Mouse (Mus musculus) forebrain, embryonic 11.5 days (tissue): ENCODE measurements around the gene Vapb. TPM values are rescaled to one million over a fixed set of nuclear protein-coding genes. Genes with fewer than 3 reads are reported as not detected.

Experiments used
- ATAC-seq: fragments of 200-750 bp; cut with Nextera tagmentation; replicated peaks from 2 replicates; pipeline ENCODE4 v1.8.0; 2017; ENCODE audit warnings: moderate TSS enrichment; ENCODE audit not compliant: low FRiP score
- DNase-seq: peaks from one replicate; pipeline ENCODE4 v3.0.0-alpha.2; 2017; ENCODE audit warnings: low spot score
- H3K27ac ChIP-seq: fragments of 300-500 bp; sonication (generic); 2 replicates; pipeline ENCODE4 v1.5.1; 2014; ENCODE audit warnings: low read depth, low read length
- H3K27me3 ChIP-seq: fragments of 300-500 bp; sonication (generic); 2 replicates; pipeline ENCODE4 v1.6.1; 2014; ENCODE audit warnings: mild to moderate bottlenecking, low read length, mixed read lengths; ENCODE audit not compliant: control insufficient read depth, insufficient read depth
- H3K36me3 ChIP-seq: fragments of 300-500 bp; sonication (generic); 2 replicates; pipeline ENCODE4 v1.6.1; 2014; ENCODE audit warnings: mild to moderate bottlenecking, low read length, moderate library complexity, mixed read lengths; ENCODE audit not compliant: control insufficient read depth, insufficient read depth
- H3K4me1 ChIP-seq: fragments of 300-500 bp; sonication (generic); replicated peaks from 2 replicates; pipeline ENCODE4 v1.6.1; 2014; ENCODE audit warnings: low read length, mixed read lengths; ENCODE audit not compliant: control insufficient read depth, insufficient read depth
- H3K4me2 ChIP-seq: fragments of 300-500 bp; sonication (generic); 2 replicates; pipeline ENCODE4 v1.6.1; 2014; ENCODE audit warnings: low read depth, mild to moderate bottlenecking, low read length, moderate library complexity, mixed read lengths; ENCODE audit not compliant: severe bottlenecking
- H3K4me3 ChIP-seq: fragments of 300-500 bp; sonication (generic); 2 replicates; pipeline ENCODE4 v1.5.1; 2014; ENCODE audit warnings: low read depth, low read length
- H3K9ac ChIP-seq: fragments of 300-500 bp; sonication (generic); 2 replicates; pipeline ENCODE4 v1.6.1; 2014; ENCODE audit warnings: low read length
- H3K9me3 ChIP-seq: fragments of 300-500 bp; sonication (generic); 2 replicates; pipeline ENCODE4 v1.6.1; 2016; ENCODE audit warnings: low read length, mixed read lengths; ENCODE audit not compliant: control insufficient read depth
- WGBS: fragments of 180-500 bp; shearing (Covaris S2); extraction: QIAGEN DNeasy Blood & Tissue Kit; methylation state at CpG from one replicate; pipeline ENCODE4 v1.1.7; 2014; 5-methylcytosine and 5-hydroxymethylcytosine counted together
- microRNA-seq: library from miRNA; unstranded; fragments of <30 nt; microRNA quantifications from one replicate; pipeline ENCODE4, GENCODE M21; 2016; ENCODE audit not compliant: insufficient number of aligned reads
- polyA plus RNA-seq: library from polyadenylated mRNA; unstranded; fragments of >200 nt; fragmentation: Nextera tagmentation; extraction: Ambion mirVana; gene quantifications from 2 replicates; pipeline ENCODE4 v1.2.1, GENCODE M21; 2014

The Vapb gene
- polyA plus RNA-seq, 1 experiment from 2014 or later = 11.5 TPM

DNA sequence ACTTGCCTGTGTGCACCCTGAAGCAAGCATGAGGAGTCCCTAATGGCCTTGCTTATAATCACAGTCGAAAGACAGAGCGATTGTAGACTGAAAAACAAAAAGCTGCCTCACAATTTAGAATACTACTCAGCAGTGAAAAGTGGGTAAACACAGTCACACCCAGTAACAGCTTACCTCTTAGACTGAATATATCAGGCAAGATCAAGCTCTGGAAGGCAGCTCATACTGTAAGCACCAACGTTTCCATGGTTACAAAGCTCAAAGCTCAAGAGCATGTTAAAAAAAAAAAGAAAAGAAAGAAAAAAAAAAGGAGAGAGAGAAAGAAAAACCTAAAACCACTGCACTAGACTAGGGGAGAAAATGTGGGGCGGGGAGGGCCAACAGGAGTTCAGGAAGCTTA is 89.0 kb downstream of the Vapb start:
- no peak for DNase-seq
- WGBS = 84% methylated on average over 4 of the region's 4 CpGs
- H3K4me3 ChIP-seq = no peak overlapping the region
- H3K4me1 ChIP-seq = peaks cover 4% of the 10 kb centered on the region; the same call in 1 of the 2 replicates
- no peaks in the 10 kb centered on the region for H3K9me3 ChIP-seq
- no peaks in the 10 kb centered on the region for H3K36me3 ChIP-seq
- no peak overlapping the region for H3K27ac ChIP-seq
- no peaks in the 10 kb centered on the region for H3K27me3 ChIP-seq
- ATAC-seq = no peak
- H3K4me2 ChIP-seq = no peak overlapping the region
- no peak overlapping the region for H3K9ac ChIP-seq

DNA sequence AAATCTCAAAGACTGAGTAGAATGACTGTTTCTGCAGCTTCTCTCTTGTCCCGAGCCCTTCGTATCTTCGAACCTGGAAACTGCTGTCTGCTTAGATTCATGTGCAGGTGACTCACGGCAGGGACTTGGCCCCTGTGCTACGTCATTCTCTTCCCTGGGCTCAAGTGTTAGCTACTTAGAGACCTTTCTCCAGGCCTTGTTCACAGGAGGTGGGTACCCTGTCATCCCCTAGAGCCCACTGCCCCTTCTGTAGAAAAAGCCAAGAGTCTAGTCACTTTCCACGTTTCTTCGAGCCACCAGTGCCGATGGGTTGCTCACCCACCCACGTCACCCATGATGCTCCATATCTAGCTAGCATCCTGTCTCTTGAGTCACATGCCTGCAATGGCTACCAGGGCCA is 89.9 kb downstream of the Vapb start:
- H3K4me3 ChIP-seq = no peak overlapping the region
- WGBS = 89% methylated on average over 9 of the region's 9 CpGs
- ATAC-seq = no peak
- DNase-seq = no peak
- H3K27ac ChIP-seq = no peak overlapping the region
- H3K36me3 ChIP-seq = no peaks in the 10 kb centered on the region
- H3K9ac ChIP-seq = no peak overlapping the region
- H3K27me3 ChIP-seq = no peaks in the 10 kb centered on the region
- no peak overlapping the region for H3K4me2 ChIP-seq
- no peaks in the 10 kb centered on the region for H3K9me3 ChIP-seq
- H3K4me1 ChIP-seq = peaks cover 4% of the 10 kb centered on the region; the same call in 1 of the 2 replicates

DNA sequence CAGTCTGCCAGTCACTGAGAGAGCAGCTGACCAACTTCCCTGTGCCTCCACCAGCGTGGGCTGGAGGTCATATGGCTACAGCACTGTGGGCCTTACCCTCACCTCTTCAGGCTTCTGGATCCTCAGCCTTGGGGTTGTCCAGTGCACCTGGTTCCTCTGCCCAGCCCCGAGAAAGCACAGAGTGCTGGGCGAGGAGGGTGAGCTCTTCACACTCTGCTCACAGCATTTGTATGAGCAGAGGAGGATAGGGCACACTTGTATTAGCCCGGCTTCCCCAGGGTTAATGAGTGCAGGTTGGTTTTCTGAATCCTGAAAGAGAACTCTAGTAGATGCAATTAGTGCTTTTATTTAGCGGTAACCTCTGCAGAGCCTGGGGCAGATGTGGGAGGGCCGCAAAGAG is 90.8 kb downstream of the Vapb start:
- WGBS = 53% methylated on average over 6 of the region's 6 CpGs
- Histone ChIP-seq H3K9ac (no peak overlapping the region), H3K36me3 (no peaks in the 10 kb centered on the region), H3K4me2 (no peak overlapping the region), H3K27me3 (no peaks in the 10 kb centered on the region), H3K9me3 (no peaks in the 10 kb centered on the region), H3K4me1 (peaks cover 4% of the 10 kb centered on the region; the same call in 1 of the 2 replicates), H3K4me3 (no peak overlapping the region), H3K27ac (no peak overlapping the region)
- ATAC-seq (peak; percentile 58), DNase-seq (peak; percentile 50)

DNA sequence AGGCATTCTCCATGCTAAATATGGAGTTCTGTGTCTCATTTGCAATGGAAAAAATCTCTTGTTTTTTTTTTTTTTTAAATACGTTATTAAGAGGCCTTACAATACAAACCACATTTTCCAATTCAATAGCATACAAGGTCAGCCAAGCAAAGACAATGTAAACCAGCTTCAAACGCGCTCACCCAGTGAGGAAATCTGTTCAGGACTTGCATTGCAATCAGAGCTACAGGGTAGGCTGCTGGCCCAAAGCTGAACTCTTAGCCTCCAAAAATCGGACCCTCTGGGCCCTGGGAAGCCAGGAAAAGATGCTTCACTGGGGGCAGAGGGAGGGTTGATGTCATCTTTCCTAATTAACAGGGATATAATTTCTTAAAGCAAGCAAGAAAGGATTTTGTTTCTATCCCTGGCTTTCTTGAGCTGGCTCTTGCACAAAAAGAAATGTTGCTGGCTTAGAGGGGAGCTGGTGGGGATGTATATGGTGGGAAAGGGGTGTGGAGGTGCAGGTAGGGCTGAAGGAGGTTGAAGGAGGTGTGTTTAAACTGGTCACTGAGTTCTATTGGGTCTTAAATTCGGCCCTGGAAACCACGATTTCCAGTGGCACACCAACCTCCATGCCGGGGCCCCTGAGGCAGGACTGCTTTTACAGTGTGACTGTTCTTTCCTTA is 95.6 kb downstream of the Vapb start:
- WGBS = 71% methylated on average over 7 of the region's 7 CpGs
- no peak overlapping the region for H3K4me3 ChIP-seq
- H3K4me1 ChIP-seq = no peaks in the 10 kb centered on the region
- H3K36me3 ChIP-seq = no peaks in the 10 kb centered on the region
- DNase-seq (peak; percentile 19), ATAC-seq (no peak)
- H3K27ac ChIP-seq = no peak overlapping the region
- H3K9me3 ChIP-seq = no peaks in the 10 kb centered on the region
- no peak overlapping the region for H3K9ac ChIP-seq
- no peak overlapping the region for H3K4me2 ChIP-seq
- no peaks in the 10 kb centered on the region for H3K27me3 ChIP-seq

Small RNA genes lying within 50 kb of the gene (microRNA-seq; reads per million reads assigned to microRNA genes)
- gene Mir6340 = not detected

Other genes starting within 250 kb of the Vapb start
- not detected in 2 replicates for gene 1700021F07Rik, start 214.9 kb upstream of the Vapb start, polyA plus RNA-seq
- gene Ankrd60, start 159.1 kb upstream of the Vapb start, polyA plus RNA-seq = not detected in 2 replicates
- gene Rab22a, start 77.8 kb upstream of the Vapb start, polyA plus RNA-seq = 34.7 and 38.4 TPM in 2 replicates
- not detected in 2 replicates for gene 1700010B08Rik, start 18.1 kb upstream of the Vapb start, polyA plus RNA-seq